Mouse (Mus musculus): ENCODE measurements around the gene Traf3ip2. TPM values are rescaled to one million over a fixed set of nuclear protein-coding genes. Genes with fewer than 3 reads are reported as not detected.

The Traf3ip2 gene
- total and polyA plus RNA-seq, 2 experiments = 0.74 to 4.4 TPM

DNA sequence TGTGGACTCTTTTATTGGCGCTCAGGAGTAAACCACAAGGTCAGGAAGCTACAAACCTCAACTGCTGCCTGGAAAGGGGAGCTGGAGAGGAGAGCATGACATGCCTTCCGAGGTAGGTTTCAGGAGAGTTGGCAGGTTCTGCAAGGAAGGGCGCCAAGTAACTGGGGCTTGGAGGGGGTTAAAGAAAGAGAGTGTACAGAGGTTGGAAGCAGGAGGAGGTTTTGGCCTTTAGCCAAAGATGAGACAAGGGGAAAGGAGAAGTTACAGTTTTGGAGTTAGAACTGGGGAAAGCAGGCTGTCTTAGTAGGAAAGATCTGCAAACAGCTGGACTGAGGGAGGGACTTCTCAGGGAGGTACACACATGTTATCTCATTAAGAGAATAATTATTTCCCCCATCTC, 16.9 kb upstream of the Traf3ip2 start:
- Histone ChIP-seq H3K4me3 (ENCODE audit: insufficient read depth, low read depth, low read length) (no peak overlapping the region), H3K27me3 (ENCODE audit: control insufficient read depth, insufficient read depth, low read length) (no peaks in the 10 kb centered on the region), H3K27ac (replicated peaks; ENCODE audit: insufficient read depth, low read depth, low read length) (no peak overlapping the region), H3K79me2 (ENCODE audit: control insufficient read depth, insufficient read depth, low read length) (no peaks in the 10 kb centered on the region), H3K36me3 (ENCODE audit: control insufficient read depth, insufficient read depth, low read length) (no peaks in the 10 kb centered on the region), H3K4me1 (ENCODE audit: control insufficient read depth, insufficient read depth, low read length) (no peaks in the 10 kb centered on the region), H3K9ac (ENCODE audit: low read depth, low read length) (no peak overlapping the region)
- no peak for DNase-seq (ENCODE audit: extremely low read depth, low read depth, low spot score)
- WGBS = 83% methylated on average over 3 of the region's 3 CpGs
- TF ChIP-seq CTCF (IDR thresholded peaks at IDR 0.05; ENCODE audit: low read depth, low read length) (no peak), POLR2A (IDR thresholded peaks at IDR 0.05; ENCODE audit: extremely low read depth, insufficient read depth, low read length) (no peak)

DNA sequence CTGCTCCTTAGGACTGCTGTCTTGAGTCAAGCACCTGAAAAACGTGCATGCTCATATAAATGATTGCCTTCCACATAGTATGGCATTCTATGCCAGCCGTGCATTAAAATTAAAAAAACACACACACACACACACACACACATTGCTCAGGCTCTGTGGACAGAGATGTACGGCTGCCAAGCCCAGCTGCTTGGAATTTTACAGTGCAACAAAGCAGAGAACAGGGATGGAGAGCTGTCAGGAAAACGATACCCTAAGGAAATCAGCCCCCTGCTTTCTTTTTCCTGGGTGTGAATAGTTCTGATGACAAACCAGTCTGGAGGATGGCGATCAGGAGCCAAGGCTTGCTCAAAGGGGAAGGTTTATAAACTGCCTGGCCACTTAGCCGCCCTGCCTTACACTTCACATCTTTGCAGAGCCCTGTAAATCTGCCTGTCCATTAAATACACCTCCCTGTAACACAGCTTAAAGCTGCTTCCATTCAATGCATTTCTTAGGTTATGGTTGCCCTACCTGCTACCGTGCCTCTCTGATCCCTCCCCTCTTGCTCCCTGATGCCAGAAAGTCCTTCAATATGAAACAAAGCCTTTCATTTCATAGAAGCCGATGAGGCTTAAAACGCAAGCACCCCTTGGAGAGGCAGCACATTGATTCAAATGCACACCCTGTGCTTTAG, 15.5 kb upstream of the Traf3ip2 start:
- no peaks in the 10 kb centered on the region for H3K79me2 ChIP-seq (ENCODE audit: control insufficient read depth, insufficient read depth, low read length)
- 77% methylated on average over 9 of the region's 9 CpGs for WGBS
- no peak for DNase-seq (ENCODE audit: extremely low read depth, low read depth, low spot score)
- TF ChIP-seq CTCF (IDR thresholded peaks at IDR 0.05; ENCODE audit: low read depth, low read length) = no peak
- no peak for TF ChIP-seq POLR2A (IDR thresholded peaks at IDR 0.05; ENCODE audit: extremely low read depth, insufficient read depth, low read length)
- no peak overlapping the region for H3K4me3 ChIP-seq (ENCODE audit: insufficient read depth, low read depth, low read length)
- no peak overlapping the region for H3K9ac ChIP-seq (ENCODE audit: low read depth, low read length)
- H3K36me3 ChIP-seq (ENCODE audit: control insufficient read depth, insufficient read depth, low read length) = no peaks in the 10 kb centered on the region
- no peak overlapping the region for H3K27ac ChIP-seq (replicated peaks; ENCODE audit: insufficient read depth, low read depth, low read length)
- H3K4me1 ChIP-seq (ENCODE audit: control insufficient read depth, insufficient read depth, low read length) = no peaks in the 10 kb centered on the region
- H3K27me3 ChIP-seq (ENCODE audit: control insufficient read depth, insufficient read depth, low read length) = no peaks in the 10 kb centered on the region

DNA sequence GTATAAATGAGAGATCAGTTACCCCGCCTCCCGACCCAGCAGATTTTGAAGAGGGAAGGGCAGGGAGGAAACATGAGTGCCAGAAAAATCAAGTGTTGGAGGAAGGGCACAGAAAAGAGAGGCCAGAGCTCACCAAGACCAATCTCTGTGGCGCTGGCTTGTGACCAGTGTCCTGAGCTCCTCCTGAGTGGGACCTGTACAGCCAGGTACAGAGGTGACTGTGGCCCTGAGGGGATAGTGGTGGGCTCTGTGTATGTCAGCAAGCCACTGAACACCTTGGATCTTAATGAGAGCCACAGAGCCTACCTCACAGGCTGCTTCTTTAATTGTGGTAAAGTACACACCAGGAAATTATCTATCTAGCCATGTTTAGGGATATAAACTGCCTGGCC, 14.9 kb upstream of the Traf3ip2 start:
- Histone ChIP-seq H3K36me3 (ENCODE audit: control insufficient read depth, insufficient read depth, low read length) (no peaks in the 10 kb centered on the region), H3K4me3 (ENCODE audit: insufficient read depth, low read depth, low read length) (no peak overlapping the region), H3K27me3 (ENCODE audit: control insufficient read depth, insufficient read depth, low read length) (no peaks in the 10 kb centered on the region), H3K79me2 (ENCODE audit: control insufficient read depth, insufficient read depth, low read length) (no peaks in the 10 kb centered on the region), H3K9ac (ENCODE audit: low read depth, low read length) (no peak overlapping the region), H3K27ac (replicated peaks; ENCODE audit: insufficient read depth, low read depth, low read length) (no peak overlapping the region), H3K4me1 (ENCODE audit: control insufficient read depth, insufficient read depth, low read length) (no peaks in the 10 kb centered on the region)
- no peak for DNase-seq (ENCODE audit: extremely low read depth, low read depth, low spot score)
- TF ChIP-seq CTCF (IDR thresholded peaks at IDR 0.05; ENCODE audit: low read depth, low read length) (no peak), POLR2A (IDR thresholded peaks at IDR 0.05; ENCODE audit: extremely low read depth, insufficient read depth, low read length) (no peak)
- WGBS = 82% methylated on average over 3 of the region's 3 CpGs

DNA sequence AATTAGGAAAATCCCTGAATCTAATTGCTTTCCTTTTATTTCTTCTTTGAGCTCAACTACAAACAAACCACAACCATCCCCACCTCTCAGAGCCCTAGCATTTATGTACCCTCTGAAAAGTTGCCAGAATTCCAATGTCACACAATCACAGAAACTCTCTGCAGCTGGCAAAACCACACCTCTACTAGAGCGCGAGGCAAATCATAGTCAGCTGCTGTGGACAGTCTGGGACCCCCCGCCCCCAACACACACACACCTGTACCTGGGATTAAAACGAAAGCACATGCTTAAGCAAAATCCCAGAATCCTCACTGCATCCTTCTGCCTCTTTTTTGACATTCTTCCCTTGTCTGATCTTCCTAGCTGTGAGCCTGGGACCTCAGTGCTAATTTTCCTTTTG, 13.1 kb upstream of the Traf3ip2 start:
- no peaks in the 10 kb centered on the region for H3K27me3 ChIP-seq (ENCODE audit: control insufficient read depth, insufficient read depth, low read length)
- H3K4me3 ChIP-seq (ENCODE audit: insufficient read depth, low read depth, low read length) = no peak overlapping the region
- DNase-seq (ENCODE audit: extremely low read depth, low read depth, low spot score) = no peak
- H3K9ac ChIP-seq (ENCODE audit: low read depth, low read length) = no peak overlapping the region
- H3K27ac ChIP-seq (replicated peaks; ENCODE audit: insufficient read depth, low read depth, low read length) = no peak overlapping the region
- 84% methylated on average over 4 of the region's 4 CpGs for WGBS
- H3K79me2 ChIP-seq (ENCODE audit: control insufficient read depth, insufficient read depth, low read length) = no peaks in the 10 kb centered on the region
- H3K36me3 ChIP-seq (ENCODE audit: control insufficient read depth, insufficient read depth, low read length) = no peaks in the 10 kb centered on the region
- H3K4me1 ChIP-seq (ENCODE audit: control insufficient read depth, insufficient read depth, low read length) = no peaks in the 10 kb centered on the region
- no peak for TF ChIP-seq CTCF (IDR thresholded peaks at IDR 0.05; ENCODE audit: low read depth, low read length)
- no peak for TF ChIP-seq POLR2A (IDR thresholded peaks at IDR 0.05; ENCODE audit: extremely low read depth, insufficient read depth, low read length)

DNA sequence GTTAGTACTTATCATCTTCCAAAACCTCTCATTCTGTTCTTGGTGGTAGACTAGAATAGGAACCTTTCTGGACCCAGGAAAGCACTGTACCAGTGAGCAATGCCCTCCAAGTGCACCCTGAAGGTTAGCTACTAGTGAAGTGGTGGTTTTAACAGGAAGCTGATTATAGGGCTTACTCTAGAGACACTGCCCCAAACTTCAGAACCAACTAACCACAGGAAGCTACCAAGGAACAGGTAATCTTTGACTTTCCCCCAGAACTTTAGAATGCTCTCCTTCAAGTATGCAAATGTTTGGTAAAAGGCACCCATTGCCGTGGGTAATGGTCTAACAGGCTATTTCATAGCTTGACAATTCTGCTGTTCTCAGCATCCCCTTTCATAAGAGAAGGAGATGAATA, 12.6 kb upstream of the Traf3ip2 start:
- no peaks in the 10 kb centered on the region for H3K36me3 ChIP-seq (ENCODE audit: control insufficient read depth, insufficient read depth, low read length)
- no peaks in the 10 kb centered on the region for H3K79me2 ChIP-seq (ENCODE audit: control insufficient read depth, insufficient read depth, low read length)
- no peaks in the 10 kb centered on the region for H3K27me3 ChIP-seq (ENCODE audit: control insufficient read depth, insufficient read depth, low read length)
- WGBS = 67% methylated on average over 1 of the region's 1 CpGs
- no peak for DNase-seq (ENCODE audit: extremely low read depth, low read depth, low spot score)
- no peak overlapping the region for H3K27ac ChIP-seq (replicated peaks; ENCODE audit: insufficient read depth, low read depth, low read length)
- no peak overlapping the region for H3K4me3 ChIP-seq (ENCODE audit: insufficient read depth, low read depth, low read length)
- no peak overlapping the region for H3K9ac ChIP-seq (ENCODE audit: low read depth, low read length)
- TF ChIP-seq POLR2A (IDR thresholded peaks at IDR 0.05; ENCODE audit: extremely low read depth, insufficient read depth, low read length) (no peak), CTCF (IDR thresholded peaks at IDR 0.05; ENCODE audit: low read depth, low read length) (no peak)
- H3K4me1 ChIP-seq (ENCODE audit: control insufficient read depth, insufficient read depth, low read length) = no peaks in the 10 kb centered on the region

DNA sequence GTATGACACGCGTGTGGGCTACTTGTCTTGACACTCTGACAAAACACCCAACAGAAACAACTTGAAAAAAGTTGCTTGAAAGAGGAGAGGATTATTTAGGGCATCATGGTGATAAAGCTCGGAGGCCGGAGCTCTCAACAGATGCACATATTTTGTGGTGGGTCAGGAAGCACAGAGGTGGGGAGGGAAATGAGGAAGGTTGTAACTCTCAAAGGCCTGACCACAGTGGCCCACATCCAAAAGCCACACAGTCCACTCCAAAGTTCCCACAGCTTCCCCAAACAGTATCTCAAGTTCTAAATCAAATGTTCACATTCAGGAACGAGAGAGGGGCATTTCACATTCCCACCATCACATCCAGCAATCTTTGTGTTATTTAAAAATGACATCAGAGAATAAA, 11.7 kb upstream of the Traf3ip2 start:
- no peak overlapping the region for H3K9ac ChIP-seq (ENCODE audit: low read depth, low read length)
- WGBS = 91% methylated on average over 5 of the region's 5 CpGs
- H3K27ac ChIP-seq (replicated peaks; ENCODE audit: insufficient read depth, low read depth, low read length) = no peak overlapping the region
- H3K79me2 ChIP-seq (ENCODE audit: control insufficient read depth, insufficient read depth, low read length) = no peaks in the 10 kb centered on the region
- no peaks in the 10 kb centered on the region for H3K27me3 ChIP-seq (ENCODE audit: control insufficient read depth, insufficient read depth, low read length)
- DNase-seq (ENCODE audit: extremely low read depth, low read depth, low spot score) = no peak
- H3K36me3 ChIP-seq (ENCODE audit: control insufficient read depth, insufficient read depth, low read length) = no peaks in the 10 kb centered on the region
- no peak for TF ChIP-seq CTCF (IDR thresholded peaks at IDR 0.05; ENCODE audit: low read depth, low read length)
- no peak for TF ChIP-seq POLR2A (IDR thresholded peaks at IDR 0.05; ENCODE audit: extremely low read depth, insufficient read depth, low read length)
- no peaks in the 10 kb centered on the region for H3K4me1 ChIP-seq (ENCODE audit: control insufficient read depth, insufficient read depth, low read length)
- H3K4me3 ChIP-seq (ENCODE audit: insufficient read depth, low read depth, low read length) = no peak overlapping the region
